16 mouse cellular contexts compared by ENCODE assay signal in genomic region chr11:88608584-88608983, GRCm38 (mm10).
DNase-seq lines count a peak whose midpoint lies in the region; ATAC-seq lines count a peak whose summit lies in the region.
"Had no signal": no experiment of that assay in that cellular context is flagged by ENCODE, and none has a peak within 500 bp of the region (broad histone marks: within the 10 kb centered on the region; RNA-seq: fewer than 3 reads in every experiment).

No protein-coding gene starts in this region.

- no peak overlapping the region for H3K9ac ChIP-seq in hindbrain, embryonic 13.5 days
- no peak overlapping the region for H3K9ac ChIP-seq in hindbrain, embryonic 16.5 days (ENCODE audit: low read depth, low read length)
- H3K9ac ChIP-seq: embryonic facial prominence, embryonic 12.5 days; limb, embryonic 15.5 days had no signal

- peaks cover 7% of the 10 kb centered on the region; the same call in 1 of the 2 replicates for H3K36me3 ChIP-seq in hindbrain, embryonic 13.5 days
- H3K36me3 ChIP-seq in hindbrain, embryonic 16.5 days (ENCODE audit: control insufficient read depth, insufficient read depth, low read length), result no peaks in the 10 kb centered on the region
- peaks cover 55% of the 10 kb centered on the region for H3K36me3 ChIP-seq in megakaryocyte, embryonic 14.5 days (replicated peaks; ENCODE audit: low read length)
- H3K36me3 ChIP-seq: limb, embryonic 15.5 days had no signal

- peak; percentile 44 for DNase-seq in NIH3T3 (ENCODE audit: low read depth)
- no peak for DNase-seq in right cerebral cortex, adult 2 months (ENCODE audit: low spot score in 2 of 2)
- no peak for DNase-seq in spleen, adult 18-20 months
- DNase-seq: adrenal gland, postnatal 25 days; cerebellum, postnatal 25 days; heart, postnatal 36 days; right cerebral cortex, postnatal 14 days; thymus, postnatal 36 days had no signal

- H3K4me3 ChIP-seq in hindbrain, embryonic 13.5 days, result no peak overlapping the region
- H3K4me3 ChIP-seq in hindbrain, embryonic 16.5 days (ENCODE audit: low read length), result no peak overlapping the region
- H3K4me3 ChIP-seq in megakaryocyte, embryonic 14.5 days (replicated peaks), result peak overlapping the region; percentile 82
- H3K4me3 ChIP-seq: embryonic facial prominence, embryonic 12.5 days; limb, embryonic 15.5 days had no signal

- no peaks in the 10 kb centered on the region for H3K9me3 ChIP-seq in hindbrain, embryonic 13.5 days
- H3K9me3 ChIP-seq in hindbrain, embryonic 16.5 days (ENCODE audit: control insufficient read depth, low read length), result no peaks in the 10 kb centered on the region
- no peaks in the 10 kb centered on the region; the same call in 1 of the 2 replicates for H3K9me3 ChIP-seq in megakaryocyte, embryonic 14.5 days
- H3K9me3 ChIP-seq: embryonic facial prominence, embryonic 12.5 days; limb, embryonic 15.5 days had no signal

- H3K27me3 ChIP-seq in hindbrain, embryonic 13.5 days, result no peaks in the 10 kb centered on the region
- H3K27me3 ChIP-seq in hindbrain, embryonic 16.5 days (replicated peaks; ENCODE audit: control insufficient read depth, insufficient read depth, low read length), result no peaks in the 10 kb centered on the region
- H3K27me3 ChIP-seq in megakaryocyte, embryonic 14.5 days (replicated peaks), result no peaks in the 10 kb centered on the region
- H3K27me3 ChIP-seq: embryonic facial prominence, embryonic 12.5 days; limb, embryonic 15.5 days had no signal

- peak overlapping the region; percentile 64 for H3K27ac ChIP-seq in hindbrain, embryonic 13.5 days
- no peak overlapping the region; the same call in 1 of the 2 replicates for H3K27ac ChIP-seq in hindbrain, embryonic 16.5 days (ENCODE audit: low read depth, low read length)
- H3K27ac ChIP-seq: embryonic facial prominence, embryonic 12.5 days; limb, embryonic 15.5 days had no signal

- H3K4me1 ChIP-seq in hindbrain, embryonic 13.5 days (replicated peaks), result peaks cover 77% of the 10 kb centered on the region
- H3K4me1 ChIP-seq in hindbrain, embryonic 16.5 days (ENCODE audit: control insufficient read depth, insufficient read depth, low read depth, low read length), result peaks cover 19% of the 10 kb centered on the region
- H3K4me1 ChIP-seq in megakaryocyte, embryonic 14.5 days, result peaks cover 92% of the 10 kb centered on the region

- 65% methylated on average over 4 of the region's 4 CpGs for WGBS in hindbrain, embryonic 13.5 days
- 49% methylated on average over 4 of the region's 4 CpGs for WGBS in hindbrain, embryonic 16.5 days

- no peak for ATAC-seq in hindbrain, embryonic 13.5 days (ENCODE audit: low FRiP score)
- no peak for ATAC-seq in hindbrain, embryonic 16.5 days
- no peak for ATAC-seq in megakaryocyte, adult 5-6 weeks (ENCODE audit: poor library complexity, severe bottlenecking)
- peak; percentile 9; the same call in 1 of the 2 replicates for ATAC-seq in megakaryocyte progenitor cell, adult 5-6 weeks (replicated peaks; ENCODE audit: poor library complexity)
- ATAC-seq: intestine, embryonic 16.5 days had no signal

- no peak overlapping the region for H3K4me2 ChIP-seq in hindbrain, embryonic 13.5 days
- no peak overlapping the region for H3K4me2 ChIP-seq in hindbrain, embryonic 16.5 days (ENCODE audit: low read length)
- H3K4me2 ChIP-seq: embryonic facial prominence, embryonic 12.5 days; limb, embryonic 15.5 days had no signal
